In genomic region chr10:59907080-59907609, GRCm38 (mm10) we compare ENCODE assay signal across 9 mouse cellular contexts. TPM values are rescaled to one million over a fixed set of nuclear protein-coding genes. Genes with fewer than 3 reads are reported as not detected.
DNase-seq lines count a peak whose midpoint lies in the region; ATAC-seq and TF ChIP-seq lines count a peak whose summit lies in the region.
"Had no signal": no experiment of that assay in that cellular context is flagged by ENCODE, and none has a peak within 500 bp of the region (broad histone marks: within the 10 kb centered on the region; RNA-seq: fewer than 3 reads in every experiment).

No protein-coding gene starts in this region.

- no peak for TF ChIP-seq POLR2A in lung, adult 2 months (IDR thresholded peaks at IDR 0.05; ENCODE audit: borderline replicate concordance, extremely low read depth, low read depth, low read length)

- DNase-seq in forebrain, embryonic 10.5 days (ENCODE audit: extremely low spot score, low spot score) = no peak
- no peak for DNase-seq in forebrain, postnatal 0 days
- no peak for DNase-seq in lung, adult 2 months
- DNase-seq in layer of hippocampus, postnatal 36 days = no peak
- DNase-seq in right cerebral cortex, adult 2 months (ENCODE audit: low spot score in 2 of 2) = no peak
- DNase-seq: right cerebral cortex, postnatal 25 days had no signal

- H3K4me3 ChIP-seq in forebrain, embryonic 10.5 days = no peak overlapping the region
- no peak overlapping the region for H3K4me3 ChIP-seq in forebrain, postnatal 0 days (ENCODE audit: low read depth, low read length)
- no peak overlapping the region for H3K4me3 ChIP-seq in lung, embryonic 15.5 days
- no peak overlapping the region for H3K4me3 ChIP-seq in lung, adult 2 months (replicated peaks; ENCODE audit: extremely low read depth, low read depth, low read length)
- no peak overlapping the region for H3K4me3 ChIP-seq in stomach, embryonic 15.5 days (replicated peaks)

- no peak overlapping the region for H3K9ac ChIP-seq in forebrain, postnatal 0 days
- H3K9ac ChIP-seq in lung, embryonic 15.5 days = no peak overlapping the region
- H3K9ac ChIP-seq in stomach, embryonic 15.5 days = no peak overlapping the region

- WGBS in forebrain, embryonic 10.5 days = 60% methylated on average over 3 of the region's 3 CpGs
- 69% methylated on average over 3 of the region's 3 CpGs for WGBS in forebrain, postnatal 0 days
- 49% methylated on average over 3 of the region's 3 CpGs for WGBS in lung, embryonic 15.5 days
- WGBS in lung, adult 2 months = 61% methylated on average over 3 of the region's 3 CpGs
- 37% methylated on average over 3 of the region's 3 CpGs for WGBS in stomach, embryonic 15.5 days

- H3K27ac ChIP-seq in forebrain, embryonic 10.5 days = peak overlapping the region; percentile 80
- H3K27ac ChIP-seq in forebrain, postnatal 0 days (ENCODE audit: low read depth, low read length) = no peak overlapping the region
- peak overlapping the region; percentile 92 for H3K27ac ChIP-seq in lung, embryonic 15.5 days
- peak overlapping the region; percentile 92 for H3K27ac ChIP-seq in stomach, embryonic 15.5 days

- peaks cover 68% of the 10 kb centered on the region for H3K4me1 ChIP-seq in forebrain, embryonic 10.5 days
- peaks cover 3% of the 10 kb centered on the region; the same call in 1 of the 2 replicates for H3K4me1 ChIP-seq in forebrain, postnatal 0 days (ENCODE audit: insufficient read depth)
- H3K4me1 ChIP-seq in lung, embryonic 15.5 days = peaks cover 63% of the 10 kb centered on the region
- H3K4me1 ChIP-seq in lung, adult 2 months (ENCODE audit: control insufficient read depth, insufficient read depth, low read length) = peaks cover 32% of the 10 kb centered on the region
- H3K4me1 ChIP-seq in stomach, embryonic 15.5 days = peaks cover 60% of the 10 kb centered on the region

- H3K9me3 ChIP-seq in forebrain, embryonic 10.5 days = no peaks in the 10 kb centered on the region
- no peaks in the 10 kb centered on the region for H3K9me3 ChIP-seq in forebrain, postnatal 0 days (ENCODE audit: low read length)
- no peaks in the 10 kb centered on the region for H3K9me3 ChIP-seq in lung, embryonic 15.5 days
- no peaks in the 10 kb centered on the region for H3K9me3 ChIP-seq in stomach, embryonic 15.5 days

- no peak overlapping the region for H3K4me2 ChIP-seq in forebrain, postnatal 0 days (ENCODE audit: low read depth)
- no peak overlapping the region for H3K4me2 ChIP-seq in lung, embryonic 15.5 days
- H3K4me2 ChIP-seq in stomach, embryonic 15.5 days = no peak overlapping the region

- TF ChIP-seq CTCF in forebrain, postnatal 0 days (IDR thresholded peaks at IDR 0.05; ENCODE audit: low read depth) = no peak
- TF ChIP-seq CTCF in lung, adult 2 months (IDR thresholded peaks at IDR 0.05; ENCODE audit: insufficient read depth, low read length) = no peak

- peaks cover 32% of the 10 kb centered on the region for H3K27me3 ChIP-seq in forebrain, embryonic 10.5 days (ENCODE audit: poor library complexity, severe bottlenecking)
- no peaks in the 10 kb centered on the region for H3K27me3 ChIP-seq in forebrain, postnatal 0 days (ENCODE audit: insufficient read depth, low read length)
- H3K27me3 ChIP-seq in lung, embryonic 15.5 days = no peaks in the 10 kb centered on the region
- no peaks in the 10 kb centered on the region for H3K27me3 ChIP-seq in stomach, embryonic 15.5 days (replicated peaks)

- no peaks in the 10 kb centered on the region for H3K36me3 ChIP-seq in forebrain, embryonic 10.5 days (replicated peaks)
- no peaks in the 10 kb centered on the region for H3K36me3 ChIP-seq in forebrain, postnatal 0 days (ENCODE audit: insufficient read depth)
- H3K36me3 ChIP-seq in lung, embryonic 15.5 days = no peaks in the 10 kb centered on the region
- H3K36me3 ChIP-seq in stomach, embryonic 15.5 days = no peaks in the 10 kb centered on the region

- ATAC-seq in forebrain, postnatal 0 days = no peak
- no peak for ATAC-seq in lung, embryonic 15.5 days (ENCODE audit: borderline replicate concordance, extremely low read depth, low FRiP score, low TSS enrichment)
- ATAC-seq in inflammation-experienced regulatory T-cells, adult 6 months = peak; percentile 49
- peak; percentile 40; the same call in 1 of the 2 replicates for ATAC-seq in stomach, embryonic 15.5 days (ENCODE audit: insufficient read depth, low FRiP score, low read depth)

RNA-seq across cellular contexts. Expression of gene Dnajb12, which starts 27.8 kb away (rescaled TPM):
- polyA plus RNA-seq in forebrain, embryonic 10.5 days (2016; fragmentation: Nextera tagmentation; extraction: Ambion mirVana) = 26.2 and 27.9 TPM in 2 replicates
- total RNA-seq in forebrain, postnatal 0 days (2014; rRNA removed) = 35.2 and 41.1 TPM in 2 replicates
- polyA plus RNA-seq in forebrain, postnatal 0 days (2015; fragmentation: Nextera tagmentation; extraction: Ambion mirVana) = 21.2 and 23.5 TPM in 2 replicates
- polyA plus RNA-seq in lung, embryonic 15.5 days (2015; fragmentation: Nextera tagmentation; extraction: Ambion mirVana) = 21.0 and 24.1 TPM in 2 replicates
- 49.5 and 57.2 TPM in 2 replicates for polyA plus RNA-seq in lung, adult 2 months (2012; rRNA removed)
- 10 to 100 TPM; 15.7 to 18.1 (median 17.4) TPM for polyA plus RNA-seq in inflammation-experienced regulatory T-cells, adult 6 months (2017; shearing (Covaris generic))
- 20.6 and 22.0 TPM in 2 replicates for polyA plus RNA-seq in stomach, embryonic 15.5 days (2015; fragmentation: Nextera tagmentation; extraction: Ambion mirVana)
- 10 to 100 TPM; 48.0 to 48.3 TPM for total RNA-seq in layer of hippocampus, postnatal 36 days (2021)

RNA-seq across cellular contexts. Expression of gene Ddit4, which starts 44.5 kb away (rescaled TPM):
- polyA plus RNA-seq in forebrain, embryonic 10.5 days (2016; fragmentation: Nextera tagmentation; extraction: Ambion mirVana) = 32.7 and 35.3 TPM in 2 replicates
- total RNA-seq in forebrain, postnatal 0 days (2014; rRNA removed) = 40.0 and 40.7 TPM in 2 replicates
- 52.9 and 57.8 TPM in 2 replicates for polyA plus RNA-seq in forebrain, postnatal 0 days (2015; fragmentation: Nextera tagmentation; extraction: Ambion mirVana)
- 43.2 and 49.6 TPM in 2 replicates for polyA plus RNA-seq in lung, embryonic 15.5 days (2015; fragmentation: Nextera tagmentation; extraction: Ambion mirVana)
- polyA plus RNA-seq in lung, adult 2 months (2012; rRNA removed) = 32.6 and 53.4 TPM in 2 replicates
- polyA plus RNA-seq in inflammation-experienced regulatory T-cells, adult 6 months (2017; shearing (Covaris generic)) = 10 to 100 TPM; 11.5 to 25.9 (median 14.4) TPM
- 45.6 and 45.8 TPM in 2 replicates for polyA plus RNA-seq in stomach, embryonic 15.5 days (2015; fragmentation: Nextera tagmentation; extraction: Ambion mirVana)
- 10 to 100 TPM; 89.5 to 96.2 TPM for total RNA-seq in layer of hippocampus, postnatal 36 days (2021)

Comparison
In these comparisons a context has a peak if more than half of its experiments do, and no peak if none do; other contexts are left out.
1. ATAC-seq: peak in inflammation-experienced regulatory T-cells, adult 6 months (single experiment) and stomach, embryonic 15.5 days (single experiment); none in forebrain, postnatal 0 days (single experiment) and lung, embryonic 15.5 days (single experiment).